Mouse (Mus musculus) erythroid progenitor cell, adult 5-6 weeks (primary cell): ENCODE measurements around the gene Khdrbs1. TPM values are rescaled to one million over a fixed set of nuclear protein-coding genes. Genes with fewer than 3 reads are reported as not detected.
"Not testable (repeated sequence)": the region's sequence is repeated elsewhere in the genome, so short reads cannot be mapped to it uniquely, and the experiment has no call there.

Experiments
- ATAC-seq: replicated peaks from 2 replicates; pipeline ENCODE4 v1.8.0; 2016; ENCODE audit warnings: moderate number of reproducible peaks, mild to moderate bottlenecking, moderate TSS enrichment, inconsistent platforms; ENCODE audit not compliant: poor library complexity, low FRiP score, severe bottlenecking
- total RNA-seq, 2 experiments: library from RNA; stranded (forward) in 1 of 2; stranded (reverse) in 1 of 2; fragments of 150-400 nt in 1 of 2; fragments of 186-747, 209-891 nt in 1 of 2; gene quantifications; 2 replicates each; pipeline versions ENCODE4 v1.2.3 to v1.2.4; 2015 to 2017; ENCODE audit warnings: low replicate concordance in 2 of 2

The Khdrbs1 gene
- total RNA-seq, 2 experiments from 2014 or later: 40.4 to 49.5 TPM

DNA sequence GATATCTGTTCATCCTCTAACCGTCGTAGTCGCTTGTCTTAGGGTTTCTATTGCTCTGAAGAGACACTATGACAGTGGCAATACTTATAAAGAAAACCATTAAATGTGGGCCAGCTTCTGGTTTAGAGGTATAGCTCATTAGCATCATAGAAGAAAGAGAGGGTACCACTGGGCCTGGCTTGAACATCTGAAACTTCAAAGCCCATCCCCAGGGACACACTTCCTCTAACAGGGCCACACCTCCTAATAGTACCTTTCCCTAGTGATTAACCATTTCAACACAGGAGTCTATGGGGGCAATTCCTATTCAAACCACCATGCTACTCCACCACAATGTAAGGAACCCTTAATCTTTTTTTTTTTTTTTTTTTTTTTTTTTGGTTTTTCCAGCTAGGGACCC lies 4.5 kb upstream of the Khdrbs1 start:
- no peak for ATAC-seq

- no peak for ATAC-seq
Observed at GRCm38 (mm10) chr4:129746106-129746505, 4.0 kb upstream of the Khdrbs1 start.

- no peak for ATAC-seq
Observed at GRCm38 (mm10) chr4:129743494-129743893, 1.4 kb upstream of the Khdrbs1 start.

GRCm38 (mm10) chr4:129743010-129743390 lies 897 bp upstream of the Khdrbs1 start:
- ATAC-seq: no peak

GRCm38 (mm10) chr4:129741974-129742231 lies 200 bp downstream of the Khdrbs1 start:
- ATAC-seq: 0 out of 2 replicates have a peak, but pooled peaks have one; percentile 1

DNA sequence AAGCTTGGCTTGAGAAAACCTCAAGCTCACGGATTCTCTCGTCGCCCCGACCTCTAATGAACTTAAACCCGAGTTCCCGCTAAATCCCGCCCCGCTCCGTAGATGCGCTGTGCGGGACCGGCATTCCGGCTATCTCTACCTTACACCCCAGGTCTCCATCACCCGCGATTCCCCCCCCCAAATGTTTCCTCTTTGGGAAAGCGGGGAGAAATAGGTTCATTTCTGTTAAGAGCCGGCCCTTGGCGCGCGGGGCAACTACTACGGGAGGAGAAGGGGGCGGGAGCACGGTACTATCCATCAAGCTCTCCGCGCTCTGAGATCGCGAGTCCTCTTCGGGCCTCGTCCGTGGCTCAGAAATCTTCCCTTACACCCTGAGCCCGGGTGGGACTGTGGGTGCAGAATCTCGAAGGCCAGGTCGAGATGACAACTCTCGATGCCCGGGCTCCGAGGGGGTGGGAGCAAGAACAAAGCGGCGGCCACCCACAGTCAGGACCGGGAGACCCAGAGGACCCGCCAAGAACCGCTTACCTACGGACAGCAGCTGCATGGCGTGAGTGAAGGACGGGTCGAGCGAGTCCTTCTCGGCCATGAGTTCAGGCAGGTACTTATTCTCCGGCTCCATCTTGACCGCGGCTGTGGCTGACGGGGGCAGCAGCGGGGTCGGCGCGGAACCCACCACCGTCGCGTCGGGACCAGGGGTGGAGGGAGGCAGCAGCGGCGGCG lies 691 bp downstream of the Khdrbs1 start:
- peak; percentile 67 for ATAC-seq

- ATAC-seq: no peak
Observed at GRCm38 (mm10) chr4:129739111-129739645, 2.9 kb downstream of the Khdrbs1 start.

- ATAC-seq: no peak
Observed at GRCm38 (mm10) chr4:129736173-129736572, 5.9 kb downstream of the Khdrbs1 start.

DNA sequence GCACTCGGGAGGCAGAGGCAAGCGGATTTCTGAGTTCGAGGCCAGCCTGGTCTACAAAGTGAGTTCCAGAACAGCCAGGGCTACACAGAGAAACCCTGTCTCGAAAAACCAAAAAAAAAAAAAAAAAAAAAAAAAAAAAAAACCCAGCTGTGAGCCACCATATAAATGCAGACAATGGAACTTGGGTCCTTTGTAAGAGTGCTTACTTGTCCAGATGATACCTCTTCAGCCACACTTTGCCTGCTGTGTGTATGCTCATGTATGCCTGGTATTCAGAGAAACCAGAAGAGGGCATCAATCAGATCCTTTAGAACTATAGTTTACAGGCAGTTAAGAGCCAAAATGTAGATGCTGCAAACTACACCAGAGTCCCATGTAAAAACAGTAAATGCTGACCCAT lies 6.6 kb downstream of the Khdrbs1 start:
- not testable (repeated sequence) for ATAC-seq

DNA sequence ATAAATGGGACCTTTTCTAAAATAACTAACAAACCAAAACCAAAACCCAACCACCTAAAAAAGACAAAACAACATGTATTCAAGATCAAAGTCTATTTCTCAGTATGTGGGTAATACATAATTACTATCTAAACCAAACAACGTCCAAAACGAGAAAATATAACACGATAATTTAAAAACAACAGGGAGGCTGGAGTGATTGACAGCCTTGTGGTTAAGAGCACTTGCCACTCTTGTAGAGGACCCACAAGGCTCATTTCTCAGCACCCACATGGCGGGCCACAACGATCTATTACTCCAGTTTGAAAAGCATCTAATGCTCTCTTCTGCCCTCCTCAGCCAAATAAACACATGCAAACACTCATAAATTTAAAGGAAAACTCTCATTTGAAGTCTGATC lies 10.7 kb downstream of the Khdrbs1 start:
- ATAC-seq: no peak

DNA sequence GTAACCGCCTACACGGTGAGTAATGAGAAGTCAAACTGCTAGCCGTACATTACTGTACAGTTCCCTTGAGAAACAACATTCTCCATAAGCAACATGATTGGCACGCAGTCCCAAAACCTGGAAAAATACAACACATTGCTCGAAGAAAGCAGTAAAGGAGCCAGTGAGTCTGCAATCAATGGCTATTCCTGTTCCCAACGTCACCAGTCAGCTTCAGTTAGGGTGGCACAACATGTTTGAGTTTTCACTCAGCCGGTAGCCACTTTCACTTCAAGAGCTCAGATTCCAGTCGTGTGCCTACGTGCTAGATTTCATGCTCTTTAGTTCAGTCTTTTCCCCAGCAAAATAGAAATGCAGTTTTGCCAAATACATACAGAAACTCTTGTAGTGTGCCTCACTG lies 25.8 kb downstream of the Khdrbs1 start:
- no peak for ATAC-seq

DNA sequence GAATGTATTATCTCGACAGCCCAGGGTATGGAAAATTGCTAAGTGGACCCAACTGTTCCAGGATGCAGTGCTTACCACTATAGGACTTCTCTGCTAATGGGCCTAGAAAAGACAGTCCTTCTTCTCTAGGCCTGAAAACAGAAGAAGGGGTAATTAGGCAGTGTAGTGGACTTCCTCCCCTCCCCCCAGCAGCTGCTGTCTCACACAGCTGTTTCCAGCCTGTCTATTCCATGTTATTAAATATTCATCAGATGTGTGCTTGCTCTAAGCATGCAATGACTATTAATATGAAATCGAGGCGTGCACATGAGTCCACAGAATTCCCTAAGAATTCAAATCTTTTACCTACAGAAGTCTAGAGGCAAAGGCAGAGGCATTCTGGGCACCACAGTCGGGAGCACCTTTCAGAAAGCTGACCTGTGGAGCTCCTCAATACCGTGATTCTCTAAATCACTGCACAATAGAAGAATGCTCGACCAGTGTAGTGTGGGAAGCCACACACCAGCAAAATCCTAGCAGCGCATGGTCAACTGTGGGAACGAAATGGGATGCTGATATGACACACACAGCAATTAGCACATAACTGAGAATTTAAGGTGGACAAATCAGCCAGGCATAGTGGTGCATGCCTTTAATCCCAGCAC lies 32.5 kb downstream of the Khdrbs1 start:
- no peak for ATAC-seq

- ATAC-seq: no peak
Observed at GRCm38 (mm10) chr4:129706750-129707149, 35.4 kb downstream of the Khdrbs1 start.

GRCm38 (mm10) chr4:129702454-129702853 lies 39.6 kb downstream of the Khdrbs1 start:
- no peak for ATAC-seq

DNA sequence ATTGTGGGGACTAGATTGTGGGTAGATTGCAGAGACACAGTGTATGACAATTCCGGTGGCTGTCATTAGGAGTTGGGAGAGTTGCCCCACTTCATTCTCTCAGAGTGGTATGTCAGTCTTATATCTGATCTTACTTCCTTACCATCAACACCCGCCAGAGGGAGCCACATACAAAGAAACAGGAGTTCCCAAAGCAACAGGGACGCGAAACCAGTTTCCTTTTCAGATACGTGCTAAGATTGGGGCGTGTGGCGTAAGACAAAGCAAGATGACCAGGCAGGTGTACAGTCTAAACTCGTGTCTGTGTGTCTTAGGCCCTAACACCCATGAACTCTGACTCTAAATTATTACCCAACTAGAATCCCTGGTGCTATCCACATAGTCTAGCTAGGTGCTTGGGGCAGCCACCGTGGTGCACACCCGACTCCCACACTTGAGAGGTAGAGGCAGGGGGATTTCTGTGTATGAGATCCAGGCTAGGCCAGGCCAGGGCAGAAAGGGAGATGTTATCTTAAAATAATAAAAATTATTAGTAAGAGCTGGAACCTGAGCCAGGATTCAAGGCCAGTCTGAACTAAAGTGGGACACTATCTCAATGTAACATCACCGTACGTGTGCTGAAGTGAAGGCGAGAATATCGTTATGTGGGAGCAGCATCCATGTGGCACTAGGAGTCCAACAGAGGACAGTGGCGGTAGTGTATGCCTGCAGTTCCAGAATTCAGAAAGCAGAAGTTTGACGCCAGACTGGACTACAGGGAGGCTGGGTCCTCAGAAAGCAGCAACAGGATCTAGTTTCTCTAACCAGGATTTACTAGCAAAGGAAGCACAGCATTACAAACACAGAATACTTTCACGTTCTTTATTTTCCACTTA lies 40.4 kb downstream of the Khdrbs1 start:
- peak; percentile 79 for ATAC-seq

DNA sequence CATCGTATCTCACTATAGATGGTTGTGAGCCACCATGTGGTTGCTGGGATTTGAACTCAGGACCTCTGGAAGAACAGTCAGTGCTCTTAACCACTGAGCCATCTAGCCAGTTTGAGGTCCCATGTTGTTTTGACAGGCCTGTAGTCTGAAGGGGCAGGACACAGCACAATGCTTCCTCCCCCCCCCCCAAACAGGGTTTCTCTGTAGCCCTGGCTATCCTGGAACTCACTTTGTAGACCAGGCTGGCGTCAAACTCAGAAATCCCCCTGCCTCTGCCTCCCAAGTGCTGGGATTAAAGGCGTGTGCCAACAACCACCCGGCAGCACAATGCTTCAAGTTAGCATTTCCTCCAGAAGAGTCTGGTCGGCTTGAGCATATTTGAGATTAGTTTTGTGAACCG lies 41.4 kb downstream of the Khdrbs1 start:
- ATAC-seq: not testable (repeated sequence)

- ATAC-seq: no peak
Observed at GRCm38 (mm10) chr4:129700216-129700615, 41.9 kb downstream of the Khdrbs1 start.

GRCm38 (mm10) chr4:129697191-129697590 lies 44.9 kb downstream of the Khdrbs1 start:
- ATAC-seq: no peak

DNA sequence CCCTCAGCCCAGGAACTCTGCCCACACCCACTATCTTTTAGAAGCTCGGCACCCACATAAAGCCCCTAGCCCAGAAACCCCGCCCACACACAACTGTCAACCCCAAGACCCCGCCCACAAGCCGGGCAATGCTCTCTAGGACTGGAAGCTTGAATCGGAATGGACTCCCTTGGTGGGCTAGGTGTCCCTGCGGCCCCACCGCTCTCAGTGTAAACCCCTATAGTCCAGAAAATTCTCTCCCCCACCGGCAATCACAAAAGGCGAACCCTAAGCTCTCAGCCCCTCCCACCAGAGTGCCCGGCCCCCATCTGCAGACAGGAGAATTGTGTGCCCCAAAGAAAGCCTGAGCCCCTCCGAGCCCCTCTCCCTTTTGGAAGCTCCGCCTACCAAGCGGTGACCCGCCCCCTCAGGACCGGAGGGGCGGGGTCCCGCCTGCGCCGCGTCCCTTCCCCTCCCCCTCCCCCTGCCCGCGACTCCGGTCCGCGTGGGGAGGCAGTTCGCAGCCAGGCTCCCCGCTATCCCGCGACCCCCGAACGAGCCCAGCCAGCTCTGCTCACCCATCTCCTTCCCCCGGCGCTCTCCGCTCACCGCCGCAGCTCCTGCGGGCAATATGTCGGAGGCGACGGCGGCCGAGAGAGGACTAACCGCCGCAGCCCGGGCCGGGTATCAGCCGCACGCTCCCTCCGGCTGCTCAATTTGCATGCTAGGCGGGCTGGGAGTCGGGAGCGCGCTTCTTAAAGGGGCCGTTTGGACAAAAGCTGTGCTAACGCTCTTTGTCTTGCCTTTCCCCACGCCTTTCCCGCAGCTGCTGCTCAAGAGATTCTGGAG lies 45.7 kb downstream of the Khdrbs1 start, which contains the start of gene Tmem39b:
Gene Tmem39b, minus strand, starts transcription at position 681 of the 828 bp plus-strand sequence.
- ATAC-seq: peak; percentile 85

DNA sequence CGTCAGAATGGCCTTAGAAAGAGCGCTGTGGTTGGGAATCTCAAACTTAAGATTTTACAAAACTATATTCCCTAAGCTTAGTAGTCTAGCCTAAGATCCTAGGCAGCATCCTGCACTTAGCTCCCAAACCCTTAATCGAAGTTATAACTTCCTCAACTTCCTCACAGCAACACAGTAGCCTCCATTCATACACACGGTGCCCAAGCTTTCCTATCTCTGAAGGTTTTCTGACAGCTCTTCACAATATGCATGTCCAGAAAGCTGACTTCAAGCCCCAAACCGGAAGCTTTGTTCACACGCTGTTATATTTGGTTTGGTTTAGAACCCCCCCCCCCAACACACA lies 46.3 kb downstream of the Khdrbs1 start:
- ATAC-seq: peak; percentile 1; the same call in 1 of the 2 replicates
